Mouse (Mus musculus): ENCODE data around the gene Wdr26. TPM values are rescaled to one million over a fixed set of nuclear protein-coding genes. Genes with fewer than 3 reads are reported as not detected.

The Wdr26 gene
- polyA plus RNA-seq, 1 experiment from 2014 or later, result 22.7 TPM

- Histone ChIP-seq H3K4me3 (ENCODE audit: low read length) (no peak overlapping the region), H3K4me2 (ENCODE audit: low read depth, low read length) (no peak overlapping the region), H3K36me3 (ENCODE audit: control insufficient read depth, insufficient read depth) (no peaks in the 10 kb centered on the region), H3K27ac (ENCODE audit: low read length) (no peak overlapping the region), H3K4me1 (ENCODE audit: control insufficient read depth, insufficient read depth, low read length) (peaks cover 22% of the 10 kb centered on the region), H3K9ac (ENCODE audit: low read length) (no peak overlapping the region), H3K9me3 (replicated peaks; ENCODE audit: control insufficient read depth, low read length) (no peaks in the 10 kb centered on the region), H3K27me3 (ENCODE audit: control insufficient read depth, insufficient read depth, low read length) (no peaks in the 10 kb centered on the region)
- no peak for ATAC-seq (replicated peaks; ENCODE audit: extremely low read depth, insufficient read depth, low FRiP score)
- WGBS, result 88% methylated on average over 8 of the region's 8 CpGs
Measured at GRCm38 (mm10) chr1:181214296-181215035, 2.7 kb upstream of the Wdr26 start.

- Histone ChIP-seq H3K9me3 (replicated peaks; ENCODE audit: control insufficient read depth, low read length) (no peaks in the 10 kb centered on the region), H3K27ac (ENCODE audit: low read length) (peak overlapping the region; percentile 96), H3K4me2 (ENCODE audit: low read depth, low read length) (peak overlapping the region; percentile 72), H3K27me3 (ENCODE audit: control insufficient read depth, insufficient read depth, low read length) (no peaks in the 10 kb centered on the region), H3K4me1 (ENCODE audit: control insufficient read depth, insufficient read depth, low read length) (peaks cover 23% of the 10 kb centered on the region), H3K4me3 (ENCODE audit: low read length) (peak overlapping the region; percentile 71), H3K36me3 (ENCODE audit: control insufficient read depth, insufficient read depth) (peaks cover 7% of the 10 kb centered on the region), H3K9ac (ENCODE audit: low read length) (peak overlapping the region; percentile 99)
- WGBS, result under 1% methylated on average over 39 of the region's 72 CpGs
- ATAC-seq (replicated peaks; ENCODE audit: extremely low read depth, insufficient read depth, low FRiP score), result peak; percentile 26
Measured at GRCm38 (mm10) chr1:181211403-181211919, 340 bp downstream of the Wdr26 start.

DNA sequence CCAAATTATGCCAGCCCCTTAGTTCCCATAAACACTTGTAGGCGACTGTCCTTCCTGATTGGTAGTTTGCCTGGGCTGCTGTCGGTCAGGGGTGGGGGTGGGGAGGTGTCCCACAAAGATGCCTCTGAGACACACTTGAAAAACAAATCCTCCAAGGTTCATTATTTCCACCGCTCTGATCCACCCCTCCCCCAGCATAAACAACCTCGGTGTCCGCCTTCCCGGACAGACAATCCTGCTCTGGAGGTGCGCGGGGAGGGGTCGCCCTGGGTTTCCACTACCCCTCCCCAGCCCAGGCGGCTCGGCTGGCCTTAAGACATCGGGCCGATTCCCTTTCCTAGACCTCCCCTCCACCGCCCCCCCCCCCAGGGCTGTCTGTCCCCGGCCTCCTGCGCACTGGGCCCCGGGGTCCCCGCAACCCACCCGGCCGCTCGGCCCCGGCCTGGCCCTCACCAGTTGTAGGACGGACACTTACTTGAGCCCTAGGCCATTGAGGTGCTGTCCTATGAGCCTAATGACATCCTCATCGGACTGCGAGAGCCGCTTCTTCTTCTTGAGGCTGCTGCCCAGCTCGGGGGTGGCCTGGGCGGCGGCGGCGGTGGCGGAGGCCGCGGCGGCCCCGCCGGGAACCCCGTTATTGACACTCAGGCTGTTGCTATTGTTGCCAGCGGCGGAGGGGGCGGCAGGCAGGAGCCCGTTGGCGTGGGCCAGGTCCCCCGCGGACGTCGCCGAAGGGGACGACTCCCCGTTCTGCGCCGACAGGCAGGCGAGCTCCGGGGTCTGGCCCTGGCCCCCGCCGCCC lies 999 bp downstream of the Wdr26 start:
- peaks cover 10% of the 10 kb centered on the region for H3K36me3 ChIP-seq (ENCODE audit: control insufficient read depth, insufficient read depth)
- peak overlapping the region; percentile 72 for H3K4me2 ChIP-seq (ENCODE audit: low read depth, low read length)
- 1% methylated on average over 55 of the region's 56 CpGs for WGBS
- H3K9me3 ChIP-seq (replicated peaks; ENCODE audit: control insufficient read depth, low read length), result no peaks in the 10 kb centered on the region
- H3K4me3 ChIP-seq (ENCODE audit: low read length), result peak overlapping the region; percentile 71
- H3K27me3 ChIP-seq (ENCODE audit: control insufficient read depth, insufficient read depth, low read length), result no peaks in the 10 kb centered on the region
- peak overlapping the region; percentile 99 for H3K9ac ChIP-seq (ENCODE audit: low read length)
- peak overlapping the region; percentile 96 for H3K27ac ChIP-seq (ENCODE audit: low read length)
- peaks cover 21% of the 10 kb centered on the region for H3K4me1 ChIP-seq (ENCODE audit: control insufficient read depth, insufficient read depth, low read length)
- ATAC-seq (replicated peaks; ENCODE audit: extremely low read depth, insufficient read depth, low FRiP score), result peak; percentile 21

- H3K27ac ChIP-seq (ENCODE audit: low read length), result peak overlapping the region; percentile 96
- H3K4me3 ChIP-seq (ENCODE audit: low read length), result peak overlapping the region; percentile 71
- no peaks in the 10 kb centered on the region for H3K27me3 ChIP-seq (ENCODE audit: control insufficient read depth, insufficient read depth, low read length)
- ATAC-seq (replicated peaks; ENCODE audit: extremely low read depth, insufficient read depth, low FRiP score), result no peak
- H3K4me2 ChIP-seq (ENCODE audit: low read depth, low read length), result peak overlapping the region; percentile 72
- WGBS, result 7% methylated on average over 4 of the region's 4 CpGs
- H3K9me3 ChIP-seq (replicated peaks; ENCODE audit: control insufficient read depth, low read length), result no peaks in the 10 kb centered on the region
- H3K9ac ChIP-seq (ENCODE audit: low read length), result peak overlapping the region; percentile 99
- H3K4me1 ChIP-seq (ENCODE audit: control insufficient read depth, insufficient read depth, low read length), result peaks cover 21% of the 10 kb centered on the region
- H3K36me3 ChIP-seq (ENCODE audit: control insufficient read depth, insufficient read depth), result peaks cover 16% of the 10 kb centered on the region
Measured at GRCm38 (mm10) chr1:181210147-181210546, 1.7 kb downstream of the Wdr26 start.

DNA sequence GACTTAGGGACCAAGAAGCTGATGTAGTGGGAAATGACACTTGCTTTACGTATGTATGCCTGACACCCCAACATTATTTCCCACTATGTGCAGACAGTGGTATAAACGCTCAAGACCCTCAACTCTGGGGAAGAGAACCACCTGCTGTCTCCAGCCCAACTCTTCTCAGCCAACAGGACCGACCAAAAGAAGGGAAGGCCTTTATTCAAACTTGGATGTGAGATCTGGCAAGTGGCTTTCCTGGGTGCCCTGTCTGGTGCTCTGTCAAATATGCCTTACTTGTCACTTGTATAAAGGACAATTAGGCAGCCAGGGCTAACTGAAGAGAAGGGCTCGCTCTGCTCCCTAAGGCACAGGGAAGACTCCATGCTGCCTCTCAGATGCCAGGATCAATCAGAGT lies 12.4 kb downstream of the Wdr26 start:
- ATAC-seq (replicated peaks; ENCODE audit: extremely low read depth, insufficient read depth, low FRiP score), result no peak
- no peak overlapping the region for H3K27ac ChIP-seq (ENCODE audit: low read length)
- H3K9ac ChIP-seq (ENCODE audit: low read length), result no peak overlapping the region
- no peak overlapping the region for H3K4me3 ChIP-seq (ENCODE audit: low read length)
- no peaks in the 10 kb centered on the region for H3K9me3 ChIP-seq (replicated peaks; ENCODE audit: control insufficient read depth, low read length)
- peaks cover 50% of the 10 kb centered on the region for H3K36me3 ChIP-seq (ENCODE audit: control insufficient read depth, insufficient read depth)
- H3K27me3 ChIP-seq (ENCODE audit: control insufficient read depth, insufficient read depth, low read length), result no peaks in the 10 kb centered on the region
- H3K4me2 ChIP-seq (ENCODE audit: low read depth, low read length), result no peak overlapping the region
- 85% methylated on average over 4 of the region's 4 CpGs for WGBS
- H3K4me1 ChIP-seq (ENCODE audit: control insufficient read depth, insufficient read depth, low read length), result no peaks in the 10 kb centered on the region

DNA sequence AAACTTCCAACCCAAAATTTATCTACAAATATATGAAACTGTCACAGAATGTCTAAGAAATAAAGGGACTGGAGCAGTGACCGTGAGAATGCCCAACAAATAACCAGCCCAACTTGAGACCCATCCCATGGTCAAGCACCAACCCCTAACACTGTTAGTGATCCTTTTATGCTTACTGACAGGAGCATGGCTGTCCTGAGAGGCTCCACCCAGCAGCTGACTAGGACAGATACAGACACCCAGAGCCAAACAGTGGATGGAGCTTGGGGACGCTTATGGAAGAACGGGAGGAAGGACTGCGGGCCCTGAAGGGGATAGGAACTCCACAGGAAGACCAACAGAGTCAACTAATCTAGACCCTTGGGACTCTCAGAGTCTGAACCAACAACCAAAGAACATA lies 22.9 kb downstream of the Wdr26 start:
- Histone ChIP-seq H3K9ac (ENCODE audit: low read length) (no peak overlapping the region), H3K27ac (ENCODE audit: low read length) (no peak overlapping the region), H3K36me3 (ENCODE audit: control insufficient read depth, insufficient read depth) (peaks cover 60% of the 10 kb centered on the region), H3K9me3 (replicated peaks; ENCODE audit: control insufficient read depth, low read length) (no peaks in the 10 kb centered on the region), H3K4me1 (ENCODE audit: control insufficient read depth, insufficient read depth, low read length) (no peaks in the 10 kb centered on the region), H3K4me2 (ENCODE audit: low read depth, low read length) (no peak overlapping the region), H3K27me3 (ENCODE audit: control insufficient read depth, insufficient read depth, low read length) (no peaks in the 10 kb centered on the region), H3K4me3 (ENCODE audit: low read length) (no peak overlapping the region)
- 81% methylated on average over 4 of the region's 4 CpGs for WGBS
- no peak for ATAC-seq (replicated peaks; ENCODE audit: extremely low read depth, insufficient read depth, low FRiP score)

- 77% methylated on average over 8 of the region's 8 CpGs for WGBS
- peaks cover 18% of the 10 kb centered on the region for H3K36me3 ChIP-seq (ENCODE audit: control insufficient read depth, insufficient read depth)
Measured at GRCm38 (mm10) chr1:181170210-181170609, 41.6 kb downstream of the Wdr26 start.

DNA sequence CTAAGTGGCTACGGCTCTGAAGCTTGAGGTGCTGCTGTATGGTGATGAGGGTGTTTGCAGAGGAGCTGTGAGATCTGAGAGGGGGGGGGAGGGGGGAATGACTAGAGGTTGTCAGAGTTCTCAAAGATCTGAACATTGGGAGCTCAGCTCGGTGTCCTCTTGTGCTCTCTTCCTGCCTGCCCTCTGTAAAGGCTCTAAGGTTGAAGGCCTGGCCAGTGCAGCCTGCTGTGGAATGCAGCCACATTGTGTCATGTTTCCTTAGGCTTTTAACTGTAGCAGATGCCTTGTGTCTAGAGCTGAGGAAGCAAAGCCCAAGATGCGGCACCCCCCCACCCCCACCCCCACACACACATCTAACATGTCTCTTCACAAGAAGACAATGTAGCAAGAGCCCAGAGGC lies 43.4 kb downstream of the Wdr26 start:
- Histone ChIP-seq H3K4me3 (ENCODE audit: low read length) (no peak overlapping the region), H3K9me3 (replicated peaks; ENCODE audit: control insufficient read depth, low read length) (no peaks in the 10 kb centered on the region), H3K4me1 (ENCODE audit: control insufficient read depth, insufficient read depth, low read length) (no peaks in the 10 kb centered on the region), H3K27me3 (ENCODE audit: control insufficient read depth, insufficient read depth, low read length) (no peaks in the 10 kb centered on the region), H3K4me2 (ENCODE audit: low read depth, low read length) (no peak overlapping the region), H3K27ac (ENCODE audit: low read length) (no peak overlapping the region), H3K36me3 (ENCODE audit: control insufficient read depth, insufficient read depth) (peaks cover 25% of the 10 kb centered on the region), H3K9ac (ENCODE audit: low read length) (no peak overlapping the region)
- no peak for ATAC-seq (replicated peaks; ENCODE audit: extremely low read depth, insufficient read depth, low FRiP score)
- 56% methylated on average over 3 of the region's 3 CpGs for WGBS

More at GRCm38 (mm10) chr1:181170210-181170609, 41.6 kb downstream of the Wdr26 start:
- Histone ChIP-seq H3K27me3 (ENCODE audit: control insufficient read depth, insufficient read depth, low read length) (no peaks in the 10 kb centered on the region), H3K4me1 (ENCODE audit: control insufficient read depth, insufficient read depth, low read length) (no peaks in the 10 kb centered on the region), H3K4me2 (ENCODE audit: low read depth, low read length) (no peak overlapping the region), H3K9me3 (replicated peaks; ENCODE audit: control insufficient read depth, low read length) (no peaks in the 10 kb centered on the region), H3K4me3 (ENCODE audit: low read length) (no peak overlapping the region), H3K27ac (ENCODE audit: low read length) (no peak overlapping the region; the same call in 1 of the 2 replicates), H3K9ac (ENCODE audit: low read length) (no peak overlapping the region)
- ATAC-seq (replicated peaks; ENCODE audit: extremely low read depth, insufficient read depth, low FRiP score), result no peak

DNA sequence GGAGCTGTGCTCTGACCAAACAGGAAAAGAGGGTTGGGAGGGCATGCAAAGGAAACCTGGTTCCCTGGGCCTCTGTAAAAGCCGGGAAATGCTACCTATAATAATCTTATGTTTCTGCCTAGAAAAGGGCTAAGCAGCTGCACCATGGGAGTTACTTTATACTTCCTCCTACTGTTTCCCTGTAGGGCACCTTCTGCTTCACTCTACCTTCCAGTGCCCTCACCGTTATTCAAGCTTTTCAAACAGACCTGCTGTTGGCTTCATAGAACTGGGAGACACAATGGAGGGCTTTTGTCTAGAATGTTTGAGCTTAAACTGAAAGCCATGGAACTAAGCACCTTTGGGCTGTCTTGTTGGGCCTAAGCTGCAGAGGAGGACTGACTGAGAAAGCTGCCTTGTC lies 44.0 kb downstream of the Wdr26 start:
- Histone ChIP-seq H3K9ac (ENCODE audit: low read length) (no peak overlapping the region), H3K36me3 (ENCODE audit: control insufficient read depth, insufficient read depth) (peaks cover 28% of the 10 kb centered on the region), H3K27ac (ENCODE audit: low read length) (no peak overlapping the region), H3K9me3 (replicated peaks; ENCODE audit: control insufficient read depth, low read length) (no peaks in the 10 kb centered on the region), H3K27me3 (ENCODE audit: control insufficient read depth, insufficient read depth, low read length) (no peaks in the 10 kb centered on the region), H3K4me3 (ENCODE audit: low read length) (no peak overlapping the region), H3K4me1 (ENCODE audit: control insufficient read depth, insufficient read depth, low read length) (no peaks in the 10 kb centered on the region), H3K4me2 (ENCODE audit: low read depth, low read length) (no peak overlapping the region)
- 84% methylated on average over 2 of the region's 2 CpGs for WGBS
- ATAC-seq (replicated peaks; ENCODE audit: extremely low read depth, insufficient read depth, low FRiP score), result no peak

All from heart, embryonic 16.5 days (tissue).